Mouse (Mus musculus) granulocyte monocyte progenitor cell, adult 5-6 weeks (primary cell): ENCODE measurements at regions not wholly inside any gene's neighbourhood (a gene's known extent, or its start where the extent isn't known, plus 50 kb on each side); places are given as distances from the start of the nearest gene placed in this dataset.

ENCODE experiments used
- ATAC-seq: replicated peaks from 2 replicates; pipeline ENCODE4 v1.8.0; 2016; ENCODE audit warnings: mild to moderate bottlenecking, moderate TSS enrichment, inconsistent platforms; ENCODE audit not compliant: poor library complexity, severe bottlenecking

- ATAC-seq, result no peak
These were observed 1403.9 kb upstream of the Lrrc6 start for GRCm38 (mm10) chr15:67904646-67905045.

- ATAC-seq, result peak; percentile 87
These were observed 1402.3 kb upstream of the Lrrc6 start for GRCm38 (mm10) chr15:67902982-67903381.

- no peak for ATAC-seq
These were observed 1400.5 kb upstream of the Lrrc6 start for GRCm38 (mm10) chr15:67901191-67901601.

- ATAC-seq, result no peak
These were observed 1399.1 kb upstream of the Lrrc6 start for GRCm38 (mm10) chr15:67899772-67900171.

GRCm38 (mm10) chr15:67898959-67899403 is 1398.3 kb upstream of the Lrrc6 start:
- ATAC-seq, result peak; percentile 38

GRCm38 (mm10) chr15:67892066-67892465 is 1391.4 kb upstream of the Lrrc6 start:
- no peak for ATAC-seq

GRCm38 (mm10) chr15:67890612-67891304 is 1390.0 kb upstream of the Lrrc6 start:
- ATAC-seq, result no peak

GRCm38 (mm10) chr15:67888548-67888947 is 1387.8 kb upstream of the Lrrc6 start:
- ATAC-seq, result no peak

- no peak for ATAC-seq
These were observed 1354.6 kb upstream of the Lrrc6 start for GRCm38 (mm10) chr15:67855291-67855690.

- no peak for ATAC-seq
These were observed 1349.4 kb upstream of the Lrrc6 start for GRCm38 (mm10) chr15:67850118-67850517.

GRCm38 (mm10) chr15:67845707-67846106 is 1345.0 kb upstream of the Lrrc6 start:
- ATAC-seq, result no peak

- ATAC-seq, result no peak
These were observed 1340.0 kb upstream of the Lrrc6 start for GRCm38 (mm10) chr15:67840671-67841070.

GRCm38 (mm10) chr15:67825796-67826484 is 1325.2 kb upstream of the Lrrc6 start:
- no peak for ATAC-seq

GRCm38 (mm10) chr15:67823226-67823625 is 1322.5 kb upstream of the Lrrc6 start:
- ATAC-seq, result no peak

GRCm38 (mm10) chr15:67799871-67800270 is 1299.2 kb upstream of the Lrrc6 start:
- ATAC-seq, result no peak

GRCm38 (mm10) chr15:67795578-67795977 is 1294.9 kb upstream of the Lrrc6 start:
- no peak for ATAC-seq

GRCm38 (mm10) chr15:67792822-67793221 is 1292.1 kb upstream of the Lrrc6 start:
- ATAC-seq, result no peak

GRCm38 (mm10) chr15:67788587-67788986 is 1287.9 kb upstream of the Lrrc6 start:
- no peak for ATAC-seq

- ATAC-seq, result peak; percentile 16; the same call in 1 of the 2 replicates
These were observed 1284.9 kb upstream of the Lrrc6 start for GRCm38 (mm10) chr15:67785583-67785982.

GRCm38 (mm10) chr15:67783754-67784153 is 1283.0 kb upstream of the Lrrc6 start:
- no peak for ATAC-seq

GRCm38 (mm10) chr15:67782505-67782904 is 1281.8 kb upstream of the Lrrc6 start:
- no peak for ATAC-seq

- ATAC-seq, result peak; percentile 96
These were observed 1280.1 kb upstream of the Lrrc6 start for GRCm38 (mm10) chr15:67780856-67781255.
